Mouse (Mus musculus): ENCODE measurements around the gene Fam206a. TPM values are rescaled to one million over a fixed set of nuclear protein-coding genes. Genes with fewer than 3 reads are reported as not detected.
A peak's percentile ranks its signal among the peaks of the same experiment; 100 is the strongest.

The Fam206a gene
- polyA plus RNA-seq (2014; fragmentation: Nextera tagmentation; extraction: Ambion mirVana) = 18.3 and 20.0 TPM in 2 replicates

GRCm38 (mm10) chr4:56801907-56802668, at the start of gene Fam206a, which contains the start of gene Elp1:
TSS of gene Fam206a (plus strand) at chr4:56802345.
TSS of gene Elp1 (minus strand) at chr4:56802331.
- Histone ChIP-seq H3K9me3 (ENCODE audit: control insufficient read depth, low read length) (no peaks in the 10 kb centered on the region), H3K9ac (ENCODE audit: low read depth, low read length) (peak within 1 kb of the TSS; percentile 84), H3K36me3 (ENCODE audit: control insufficient read depth, insufficient read depth, low read length) (peaks cover 21% of the 10 kb centered on the region; the same call in 1 of the 2 replicates), H3K4me2 (peak within 1 kb of the TSS; percentile 76), H3K27ac (ENCODE audit: low read depth, low read length) (peak within 1 kb of the TSS; percentile 17; the same call in 1 of the 2 replicates), H3K4me3 (ENCODE audit: low read depth, low read length) (peak within 1 kb of the TSS; percentile 81), H3K4me1 (replicated peaks; ENCODE audit: control insufficient read depth, insufficient read depth, low read length) (peaks cover 7% of the 10 kb centered on the region), H3K27me3 (replicated peaks; ENCODE audit: control insufficient read depth, insufficient read depth, low read length) (no peaks in the 10 kb centered on the region)
- WGBS = under 1% methylated on average over 69 of the region's 72 CpGs
- peak; percentile 92 for ATAC-seq (replicated peaks; ENCODE audit: low FRiP score)
- peak; percentile 98 for DNase-seq (ENCODE audit: low spot score)

GRCm38 (mm10) chr4:56756021-56756420, 46.1 kb upstream of the Fam206a start:
- H3K9me3 ChIP-seq (ENCODE audit: control insufficient read depth, low read length) = no peaks in the 10 kb centered on the region
- no peak overlapping the region for H3K4me3 ChIP-seq (ENCODE audit: low read depth, low read length)
- WGBS = 90% methylated on average over 5 of the region's 5 CpGs
- no peaks in the 10 kb centered on the region for H3K4me1 ChIP-seq (replicated peaks; ENCODE audit: control insufficient read depth, insufficient read depth, low read length)
- DNase-seq (ENCODE audit: low spot score) = no peak
- no peaks in the 10 kb centered on the region for H3K27me3 ChIP-seq (replicated peaks; ENCODE audit: control insufficient read depth, insufficient read depth, low read length)
- peaks cover 36% of the 10 kb centered on the region for H3K36me3 ChIP-seq (ENCODE audit: control insufficient read depth, insufficient read depth, low read length)
- ATAC-seq (replicated peaks; ENCODE audit: low FRiP score) = no peak
- no peak overlapping the region for H3K27ac ChIP-seq (ENCODE audit: low read depth, low read length)
- H3K9ac ChIP-seq (ENCODE audit: low read depth, low read length) = no peak overlapping the region
- H3K4me2 ChIP-seq = no peak overlapping the region

DNA sequence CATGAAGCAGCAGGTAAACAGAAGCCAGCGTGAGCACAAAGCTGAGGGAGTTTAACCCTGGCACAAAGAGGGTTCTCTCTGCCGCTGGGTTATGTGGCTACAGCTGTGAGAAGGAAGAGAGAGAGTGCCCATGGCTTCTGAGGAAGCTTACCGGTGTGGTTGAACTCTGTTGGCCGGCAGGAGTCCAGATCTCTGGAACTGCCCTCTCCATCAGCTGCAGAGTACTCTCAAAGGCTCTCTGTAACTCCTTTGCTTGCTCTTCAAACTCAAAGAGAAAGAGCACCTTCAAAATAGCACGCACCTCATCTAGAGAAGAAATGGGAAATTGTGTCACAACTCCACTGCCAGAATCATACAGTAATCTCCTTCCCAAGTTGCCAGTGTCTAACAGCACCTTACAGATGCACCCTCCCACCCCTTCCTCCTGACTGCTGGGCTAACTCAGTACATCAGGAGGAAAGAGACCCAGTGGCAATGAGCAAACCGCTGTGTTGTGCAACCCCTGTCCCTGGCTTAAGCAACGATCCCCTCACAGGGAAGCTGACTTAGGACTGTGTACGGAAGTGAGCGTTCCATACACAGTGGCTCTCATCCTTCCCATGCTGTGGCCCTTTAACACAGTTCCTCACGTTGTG, 45.1 kb upstream of the Fam206a start:
- no peak overlapping the region for H3K4me2 ChIP-seq
- H3K9ac ChIP-seq (ENCODE audit: low read depth, low read length) = no peak overlapping the region
- no peaks in the 10 kb centered on the region for H3K9me3 ChIP-seq (ENCODE audit: control insufficient read depth, low read length)
- H3K27me3 ChIP-seq (replicated peaks; ENCODE audit: control insufficient read depth, insufficient read depth, low read length) = no peaks in the 10 kb centered on the region
- H3K36me3 ChIP-seq (ENCODE audit: control insufficient read depth, insufficient read depth, low read length) = peaks cover 34% of the 10 kb centered on the region
- no peak for DNase-seq (ENCODE audit: low spot score)
- no peaks in the 10 kb centered on the region for H3K4me1 ChIP-seq (replicated peaks; ENCODE audit: control insufficient read depth, insufficient read depth, low read length)
- no peak for ATAC-seq (replicated peaks; ENCODE audit: low FRiP score)
- WGBS = 89% methylated on average over 10 of the region's 10 CpGs
- no peak overlapping the region for H3K27ac ChIP-seq (ENCODE audit: low read depth, low read length)
- H3K4me3 ChIP-seq (ENCODE audit: low read depth, low read length) = no peak overlapping the region

DNA sequence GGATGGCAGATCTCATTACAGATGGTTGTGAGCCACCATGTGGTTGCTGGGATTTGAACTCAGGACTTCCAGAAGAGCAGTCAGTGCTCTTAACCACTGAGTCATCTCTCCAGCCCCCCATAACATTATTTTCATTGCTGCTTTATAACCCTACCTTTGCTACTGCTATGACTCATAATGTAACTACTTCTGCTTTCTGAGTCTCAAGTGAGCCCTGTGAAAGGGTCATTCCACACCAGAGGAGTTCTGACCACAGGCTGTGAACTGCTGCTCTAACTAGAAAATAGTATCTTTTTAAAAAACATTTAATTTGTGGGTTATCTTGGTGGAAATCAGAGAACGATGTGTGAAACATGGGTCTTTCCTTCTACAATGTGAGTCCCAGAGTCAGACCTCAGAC, 44.5 kb upstream of the Fam206a start:
- no peak for DNase-seq (ENCODE audit: low spot score)
- H3K4me1 ChIP-seq (replicated peaks; ENCODE audit: control insufficient read depth, insufficient read depth, low read length) = no peaks in the 10 kb centered on the region
- H3K9ac ChIP-seq (ENCODE audit: low read depth, low read length) = no peak overlapping the region
- WGBS = 92% methylated on average over 1 of the region's 1 CpGs
- no peak overlapping the region for H3K4me2 ChIP-seq
- ATAC-seq (replicated peaks; ENCODE audit: low FRiP score) = no peak
- H3K27me3 ChIP-seq (replicated peaks; ENCODE audit: control insufficient read depth, insufficient read depth, low read length) = no peaks in the 10 kb centered on the region
- H3K27ac ChIP-seq (ENCODE audit: low read depth, low read length) = no peak overlapping the region
- no peaks in the 10 kb centered on the region for H3K9me3 ChIP-seq (ENCODE audit: control insufficient read depth, low read length)
- H3K4me3 ChIP-seq (ENCODE audit: low read depth, low read length) = no peak overlapping the region
- peaks cover 36% of the 10 kb centered on the region for H3K36me3 ChIP-seq (ENCODE audit: control insufficient read depth, insufficient read depth, low read length)

GRCm38 (mm10) chr4:56767861-56768284, 34.3 kb upstream of the Fam206a start:
- Histone ChIP-seq H3K36me3 (ENCODE audit: control insufficient read depth, insufficient read depth, low read length) (peaks cover 45% of the 10 kb centered on the region), H3K9me3 (ENCODE audit: control insufficient read depth, low read length) (no peaks in the 10 kb centered on the region), H3K27ac (ENCODE audit: low read depth, low read length) (no peak overlapping the region), H3K9ac (ENCODE audit: low read depth, low read length) (no peak overlapping the region), H3K4me2 (no peak overlapping the region), H3K4me1 (replicated peaks; ENCODE audit: control insufficient read depth, insufficient read depth, low read length) (no peaks in the 10 kb centered on the region), H3K27me3 (replicated peaks; ENCODE audit: control insufficient read depth, insufficient read depth, low read length) (no peaks in the 10 kb centered on the region), H3K4me3 (ENCODE audit: low read depth, low read length) (no peak overlapping the region)
- WGBS = 74% methylated on average over 5 of the region's 5 CpGs
- DNase-seq (ENCODE audit: low spot score) (no peak), ATAC-seq (replicated peaks; ENCODE audit: low FRiP score) (no peak)

GRCm38 (mm10) chr4:56768913-56769312, 33.2 kb upstream of the Fam206a start:
- Histone ChIP-seq H3K9me3 (ENCODE audit: control insufficient read depth, low read length) (no peaks in the 10 kb centered on the region), H3K4me2 (no peak overlapping the region), H3K4me3 (ENCODE audit: low read depth, low read length) (no peak overlapping the region), H3K27ac (ENCODE audit: low read depth, low read length) (no peak overlapping the region), H3K27me3 (replicated peaks; ENCODE audit: control insufficient read depth, insufficient read depth, low read length) (no peaks in the 10 kb centered on the region), H3K36me3 (ENCODE audit: control insufficient read depth, insufficient read depth, low read length) (peaks cover 49% of the 10 kb centered on the region), H3K9ac (ENCODE audit: low read depth, low read length) (no peak overlapping the region), H3K4me1 (replicated peaks; ENCODE audit: control insufficient read depth, insufficient read depth, low read length) (no peaks in the 10 kb centered on the region)
- 92% methylated on average over 7 of the region's 7 CpGs for WGBS
- DNase-seq (ENCODE audit: low spot score) (no peak), ATAC-seq (replicated peaks; ENCODE audit: low FRiP score) (no peak)

DNA sequence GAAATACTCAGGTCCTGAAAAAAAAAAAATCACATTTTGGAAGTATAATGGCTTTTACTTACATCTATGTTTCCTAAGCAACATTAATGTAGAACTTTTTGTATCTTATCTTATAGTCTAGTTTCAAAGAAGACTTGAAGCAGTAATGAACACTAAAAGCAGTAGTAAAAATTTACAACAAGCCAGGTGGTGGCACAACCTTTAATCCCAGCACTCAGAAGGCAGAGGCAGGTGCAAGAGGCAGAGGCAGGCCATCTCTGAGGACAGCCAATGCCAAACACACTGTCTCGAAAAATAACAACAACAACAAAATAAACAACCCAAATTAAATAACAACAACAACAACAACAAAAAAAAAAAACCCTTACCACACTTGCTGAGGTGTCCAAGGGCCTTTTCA, 31.1 kb upstream of the Fam206a start:
- no peak overlapping the region for H3K4me2 ChIP-seq
- H3K9me3 ChIP-seq (ENCODE audit: control insufficient read depth, low read length) = no peaks in the 10 kb centered on the region
- H3K27me3 ChIP-seq (replicated peaks; ENCODE audit: control insufficient read depth, insufficient read depth, low read length) = no peaks in the 10 kb centered on the region
- peaks cover 47% of the 10 kb centered on the region for H3K36me3 ChIP-seq (ENCODE audit: control insufficient read depth, insufficient read depth, low read length)
- DNase-seq (ENCODE audit: low spot score) (no peak), ATAC-seq (replicated peaks; ENCODE audit: low FRiP score) (no peak)
- no peak overlapping the region for H3K4me3 ChIP-seq (ENCODE audit: low read depth, low read length)
- 83% methylated on average over 1 of the region's 1 CpGs for WGBS
- no peaks in the 10 kb centered on the region for H3K4me1 ChIP-seq (replicated peaks; ENCODE audit: control insufficient read depth, insufficient read depth, low read length)
- H3K27ac ChIP-seq (ENCODE audit: low read depth, low read length) = no peak overlapping the region
- H3K9ac ChIP-seq (ENCODE audit: low read depth, low read length) = no peak overlapping the region

GRCm38 (mm10) chr4:56791373-56791772, 10.8 kb upstream of the Fam206a start:
- Histone ChIP-seq H3K4me3 (ENCODE audit: low read depth, low read length) (no peak overlapping the region), H3K4me1 (replicated peaks; ENCODE audit: control insufficient read depth, insufficient read depth, low read length) (no peaks in the 10 kb centered on the region), H3K27ac (ENCODE audit: low read depth, low read length) (no peak overlapping the region), H3K27me3 (replicated peaks; ENCODE audit: control insufficient read depth, insufficient read depth, low read length) (no peaks in the 10 kb centered on the region), H3K9me3 (ENCODE audit: control insufficient read depth, low read length) (no peaks in the 10 kb centered on the region), H3K9ac (ENCODE audit: low read depth, low read length) (no peak overlapping the region), H3K4me2 (no peak overlapping the region), H3K36me3 (ENCODE audit: control insufficient read depth, insufficient read depth, low read length) (peaks cover 58% of the 10 kb centered on the region)
- ATAC-seq (replicated peaks; ENCODE audit: low FRiP score) (no peak), DNase-seq (ENCODE audit: low spot score) (no peak)
- 55% methylated on average over 1 of the region's 1 CpGs for WGBS

All from liver, embryonic 11.5 days (tissue).